Mouse (Mus musculus) cerebellum, postnatal 10 days (tissue): ENCODE measurements around the gene Tnnc2.
A peak's percentile ranks its signal among the peaks of the same experiment; 100 is the strongest.
"Not testable (repeated sequence)": the region's sequence is repeated elsewhere in the genome, so short reads cannot be mapped to it uniquely, and the experiment has no call there.

Source experiments
- DNase-seq, 2 experiments: peaks; one replicate each; pipeline ENCODE4 v3.0.0; 2021; ENCODE audit warnings: mixed read lengths in 2 of 2

Gene Tnnc2

GRCm38 (mm10) chr2:164779481-164780086 lies at the start of gene Tnnc2:
Gene Tnnc2, minus strand, starts transcription at chr2:164779967.
- DNase-seq, result no peak

DNA sequence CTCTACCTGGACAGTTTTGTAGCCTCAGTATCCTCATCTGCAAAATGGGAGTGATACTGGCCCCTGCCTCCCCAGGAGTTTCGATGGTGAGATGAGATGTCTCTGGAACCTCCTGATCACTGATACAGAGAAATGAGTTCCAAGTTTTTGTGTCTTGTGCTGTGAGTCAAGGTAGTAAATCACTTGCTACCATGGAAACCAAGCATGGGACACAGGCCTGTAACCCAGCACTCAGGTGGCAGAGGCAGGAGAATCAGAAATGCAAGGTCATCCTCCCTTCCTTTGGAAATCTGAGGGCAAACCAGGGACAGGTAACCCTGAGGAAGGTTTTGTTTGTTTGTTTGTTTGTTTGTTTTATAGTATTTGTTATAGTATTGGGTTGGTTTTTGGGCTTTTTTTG lies 49.3 kb upstream of the Tnnc2 start:
- DNase-seq, result no peak

DNA sequence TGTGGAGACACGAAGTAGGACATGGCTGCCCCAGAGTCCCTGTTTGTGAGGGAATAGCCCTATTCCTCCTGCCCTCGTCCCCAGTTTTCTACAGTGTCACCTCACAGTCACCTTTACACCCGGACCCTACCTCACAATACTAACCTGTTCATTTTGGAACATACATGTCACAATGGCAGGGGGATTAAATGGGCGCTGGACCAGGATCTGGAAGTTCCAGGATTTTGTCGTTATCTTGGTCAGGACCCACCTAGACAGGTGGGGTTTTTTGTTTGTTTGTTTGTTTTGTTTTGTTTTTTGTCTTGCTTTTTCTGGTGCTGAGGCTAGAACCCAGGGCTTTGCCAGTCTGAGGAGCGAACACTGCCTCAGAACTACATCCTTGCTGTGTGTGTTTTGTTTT lies 48.7 kb upstream of the Tnnc2 start, which contains the start of gene Spata25:
Gene Spata25 (minus strand): TSS at position 101 of the 400 bp plus-strand sequence.
- no peak for DNase-seq

GRCm38 (mm10) chr2:164827146-164827850 lies 47.5 kb upstream of the Tnnc2 start:
- DNase-seq, result no peak

DNA sequence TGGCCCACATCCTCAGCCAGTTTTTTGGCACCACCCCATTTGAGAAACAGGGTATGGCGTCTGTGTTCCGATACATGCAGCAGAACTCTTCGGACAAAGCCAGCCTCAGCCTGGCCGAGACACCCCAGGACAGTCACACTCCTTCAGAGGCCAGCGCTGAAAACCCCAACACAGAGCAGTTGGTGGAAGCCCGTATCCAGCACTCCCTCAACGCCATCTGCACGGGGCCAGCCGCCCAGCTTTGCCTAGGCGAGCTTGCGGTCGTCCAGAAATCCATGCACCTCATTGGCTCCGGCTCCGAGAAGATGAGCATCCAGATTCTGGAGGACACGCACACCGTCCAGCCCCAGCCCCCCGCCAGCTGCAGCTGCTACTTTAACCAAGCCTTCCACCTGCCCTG lies 45.8 kb upstream of the Tnnc2 start:
- no peak for DNase-seq

GRCm38 (mm10) chr2:164823969-164824368 lies 44.2 kb upstream of the Tnnc2 start:
- no peak for DNase-seq

GRCm38 (mm10) chr2:164823181-164823585 lies 43.4 kb upstream of the Tnnc2 start:
- peak in 1 of 2 experiments; percentile 46 for DNase-seq

GRCm38 (mm10) chr2:164822636-164823165 lies 42.9 kb upstream of the Tnnc2 start, which contains the start of gene Zswim1:
Gene Zswim1, plus strand, starts transcription at chr2:164822686.
- DNase-seq, result peak; percentile 100

GRCm38 (mm10) chr2:164821060-164821459 lies 41.3 kb upstream of the Tnnc2 start:
- peak; percentile 56 to 57 for DNase-seq

DNA sequence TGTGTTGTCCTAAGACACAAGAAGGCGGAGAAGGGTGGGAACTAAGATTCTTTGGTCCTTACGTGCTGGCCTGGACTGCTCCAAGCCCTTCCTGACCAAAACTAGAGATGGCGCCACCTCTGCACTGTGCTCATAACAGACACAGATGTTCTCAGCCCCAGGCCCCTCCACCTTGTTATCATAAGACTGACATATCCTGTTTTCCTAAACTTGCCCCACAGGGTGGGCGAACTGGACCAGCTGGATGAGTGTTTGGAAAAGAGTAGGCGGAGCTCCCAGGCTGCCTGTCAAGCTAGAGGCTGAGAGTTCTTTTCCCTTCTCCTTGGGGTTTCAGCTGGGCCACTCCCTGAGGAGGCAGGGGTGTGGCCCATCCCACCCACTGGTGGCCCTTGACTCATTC lies 37.9 kb upstream of the Tnnc2 start:
- DNase-seq, result no peak

DNA sequence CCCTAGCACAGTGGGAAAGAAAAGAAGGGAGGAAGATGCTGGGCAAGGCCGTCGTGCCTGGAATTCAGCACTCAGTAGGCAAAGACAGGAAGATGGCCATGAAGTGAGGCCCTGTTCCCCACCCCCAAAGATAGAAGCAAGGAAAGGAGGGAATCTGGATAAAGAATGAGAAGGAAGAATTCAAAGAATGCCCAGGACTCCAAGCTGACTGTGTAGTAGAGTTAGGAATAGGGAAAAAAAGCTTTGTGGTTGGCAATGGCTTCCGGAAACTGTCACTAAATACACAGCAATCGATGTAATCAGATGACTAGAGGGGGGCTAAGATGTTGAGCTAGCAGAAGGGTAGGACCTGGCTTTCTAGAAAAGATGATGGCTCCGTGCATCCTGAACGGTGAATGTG lies 37.4 kb upstream of the Tnnc2 start:
- DNase-seq, result no peak

DNA sequence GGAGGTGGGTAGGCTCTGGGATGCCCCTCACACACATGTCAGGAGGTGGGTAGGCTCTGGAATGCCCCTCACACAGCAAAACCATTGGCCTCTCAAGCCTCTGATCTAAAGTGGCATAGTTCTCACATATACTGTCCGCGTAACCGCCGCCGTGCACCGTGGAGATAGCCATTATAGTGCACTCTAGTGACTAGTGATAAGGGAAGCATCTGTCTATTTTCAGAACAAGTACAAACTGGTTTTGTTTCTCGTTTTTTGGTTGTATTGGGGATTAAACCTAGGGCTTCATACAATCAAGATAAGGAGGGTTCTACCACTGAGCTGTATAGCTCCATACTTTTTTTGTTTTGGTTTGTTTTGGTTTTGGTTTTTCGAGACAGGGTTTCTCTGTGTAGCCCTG lies 36.1 kb upstream of the Tnnc2 start:
- no peak for DNase-seq

GRCm38 (mm10) chr2:164815348-164815747 lies 35.6 kb upstream of the Tnnc2 start:
- DNase-seq, result no peak

DNA sequence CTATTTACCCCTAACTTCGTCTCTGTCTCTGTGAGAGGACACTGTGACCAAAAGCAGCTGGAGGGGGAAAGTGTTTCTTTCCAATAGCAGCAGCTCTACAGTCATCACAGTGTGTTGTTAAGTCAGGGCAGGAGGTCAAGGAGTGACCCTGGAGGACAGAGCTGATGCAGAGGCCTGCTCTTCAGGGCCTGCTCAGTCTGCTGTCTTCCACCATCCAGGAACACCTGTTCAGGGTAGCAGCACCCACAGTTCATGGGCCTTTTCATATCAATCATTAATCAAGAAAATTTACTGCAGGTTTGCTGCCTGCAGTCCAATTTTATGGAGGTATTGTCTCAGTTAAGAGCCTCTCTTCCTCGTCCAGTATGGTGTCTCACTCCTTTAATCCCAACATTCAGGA lies 33.8 kb upstream of the Tnnc2 start:
- no peak for DNase-seq

- no peak for DNase-seq
These were observed 26.8 kb upstream of the Tnnc2 start for GRCm38 (mm10) chr2:164806614-164807013.

DNA sequence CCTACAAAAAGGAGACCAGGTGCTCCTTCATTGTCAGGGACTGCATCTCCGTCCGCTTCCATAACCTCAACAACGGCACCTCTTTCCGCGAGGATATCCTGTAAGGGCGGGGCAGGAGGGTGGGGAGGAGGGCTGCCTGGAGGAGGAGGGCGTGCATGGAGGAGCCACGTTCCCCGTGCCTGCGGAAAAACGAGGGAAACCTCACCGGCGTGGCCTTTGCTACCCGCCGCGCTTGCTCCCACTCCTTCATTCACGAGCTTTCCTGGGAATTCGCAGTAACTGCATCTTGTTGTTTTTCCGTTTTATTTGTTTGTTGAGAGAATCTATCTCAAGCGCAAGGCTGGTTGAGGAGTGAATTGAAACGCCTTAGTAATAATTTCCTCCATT lies 25.6 kb upstream of the Tnnc2 start:
- DNase-seq, result no peak

GRCm38 (mm10) chr2:164804533-164805331 lies 25.0 kb upstream of the Tnnc2 start, which contains the start of the genes Acot8 and Zswim3:
Gene Acot8, minus strand, starts transcription at chr2:164804882.
Gene Zswim3, plus strand, starts transcription at chr2:164805098.
- DNase-seq, result peak; percentile 98 to 99

DNA sequence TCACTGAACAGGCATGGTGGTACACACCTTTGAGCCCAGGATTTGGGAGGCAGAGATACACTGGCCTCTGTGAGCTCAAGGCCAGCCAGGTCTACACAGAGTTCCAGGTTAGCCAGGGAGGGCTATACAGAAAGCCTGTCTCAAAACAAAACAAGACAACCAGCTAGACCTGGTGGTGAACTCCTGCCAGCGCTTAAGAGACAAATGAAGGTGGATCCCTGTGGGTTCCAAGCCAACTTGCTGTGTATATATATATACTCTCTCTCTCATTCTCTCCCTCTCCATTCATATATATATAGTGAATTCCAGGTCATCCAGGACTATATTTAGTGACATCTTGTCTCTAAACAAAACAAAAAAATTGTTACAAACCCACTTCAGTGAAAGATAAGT lies 24.1 kb upstream of the Tnnc2 start:
- peak in 1 of 2 experiments; percentile 34 for DNase-seq

DNA sequence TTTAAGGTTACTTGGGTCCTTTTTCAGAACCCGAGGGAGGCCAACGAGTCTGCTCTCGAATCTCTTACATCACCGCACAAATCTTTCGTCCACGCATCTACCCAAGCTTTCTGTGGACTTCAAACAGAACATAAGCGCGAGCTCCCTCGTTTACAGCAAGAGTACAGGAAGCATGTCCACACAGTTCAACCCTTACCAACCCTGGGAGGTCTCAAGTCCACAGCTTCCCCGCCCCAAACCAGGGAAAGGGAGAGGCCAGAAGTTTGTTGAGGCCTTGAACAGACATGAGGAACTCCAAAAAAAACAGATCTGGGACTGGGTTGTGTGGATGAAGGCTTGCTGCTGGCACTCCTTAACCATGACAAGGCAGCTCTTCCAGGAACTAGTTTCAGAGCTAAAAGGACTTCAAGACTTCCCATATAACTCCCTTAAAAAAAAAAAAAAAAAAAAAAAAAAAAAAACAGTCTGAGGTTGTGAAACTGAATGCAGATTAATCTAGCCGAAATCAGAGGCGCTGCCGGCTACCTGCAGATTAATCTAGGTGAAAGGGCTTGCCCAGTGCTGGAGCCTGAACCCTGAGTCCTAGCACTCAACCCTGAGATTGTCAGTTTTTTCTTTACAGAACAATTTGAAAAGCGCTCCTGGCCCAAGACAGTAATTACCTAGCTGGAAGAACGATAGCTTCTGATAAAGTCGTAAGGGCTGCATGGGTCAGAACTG lies 23.6 kb upstream of the Tnnc2 start:
- no peak for DNase-seq

DNA sequence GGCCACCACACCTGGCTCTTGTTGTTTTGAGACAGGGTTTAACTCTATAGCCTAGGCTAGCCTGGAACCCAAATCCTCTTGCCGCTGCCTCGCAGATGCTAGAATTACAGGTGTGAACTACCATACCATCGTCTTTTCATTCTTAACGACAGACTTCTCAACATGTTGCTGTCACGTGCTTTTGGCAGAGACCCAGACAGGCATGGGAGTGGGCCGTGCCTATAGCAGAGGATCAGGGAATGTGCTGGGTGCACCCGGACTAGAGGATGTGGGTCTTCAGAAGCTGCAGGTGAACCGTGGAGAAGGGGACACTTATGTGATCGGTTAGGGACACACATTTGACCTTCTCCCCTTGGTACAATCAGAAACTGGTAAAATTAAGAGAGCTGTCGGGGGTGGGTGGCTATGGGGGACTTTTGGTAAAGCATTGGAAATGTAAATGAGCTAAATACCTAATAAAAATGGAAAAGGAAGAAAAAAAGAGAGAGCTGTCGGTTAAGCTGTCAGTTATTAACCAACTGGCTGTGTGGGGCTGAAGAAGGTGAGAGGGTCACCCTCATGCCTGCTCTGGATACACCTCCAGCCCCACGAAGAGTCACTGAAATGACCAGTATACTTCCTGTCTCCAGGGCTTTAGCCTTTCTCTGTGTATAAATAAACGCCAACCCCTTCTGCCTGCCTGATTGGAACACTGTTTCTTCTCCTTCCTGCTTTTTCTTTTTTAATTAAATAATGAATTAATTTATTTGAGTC lies 20.7 kb upstream of the Tnnc2 start:
- DNase-seq, result no peak

GRCm38 (mm10) chr2:164798554-164798953 lies 18.8 kb upstream of the Tnnc2 start:
- not testable (repeated sequence) for DNase-seq

- DNase-seq, result no peak
These were observed 16.1 kb upstream of the Tnnc2 start for GRCm38 (mm10) chr2:164795868-164796267.
